Mouse (Mus musculus) neural tube, embryonic 13.5 days (tissue): Measurements from ENCODE around the gene Rasl2-9. TPM values are rescaled to one million over a fixed set of nuclear protein-coding genes. Genes with fewer than 3 reads are reported as not detected.

Source experiments
- ATAC-seq: fragments of 200-750 bp; cut with Nextera tagmentation; 2 replicates; pipeline ENCODE4 v1.8.0; 2017; ENCODE audit warnings: low read depth, mild to moderate bottlenecking, moderate TSS enrichment, moderate library complexity
- H3K27ac ChIP-seq: fragments of 300-500 bp; sonication (generic); replicated peaks from 2 replicates; pipeline ENCODE4 v1.5.1; 2015; ENCODE audit warnings: moderate library complexity, mild to moderate bottlenecking, inconsistent platforms
- H3K27me3 ChIP-seq: fragments of 300-500 bp; sonication (generic); 2 replicates; pipeline ENCODE4 v1.6.1; 2015; ENCODE audit warnings: mild to moderate bottlenecking, inconsistent platforms
- H3K36me3 ChIP-seq: fragments of 300-500 bp; sonication (generic); 2 replicates; pipeline ENCODE4 v1.6.1; 2015; ENCODE audit warnings: mild to moderate bottlenecking, inconsistent platforms
- H3K4me1 ChIP-seq: fragments of 300-500 bp; sonication (generic); replicated peaks from 2 replicates; pipeline ENCODE4 v1.6.1; 2015; ENCODE audit warnings: inconsistent platforms
- H3K4me2 ChIP-seq: fragments of 300-500 bp; sonication (generic); 2 replicates; pipeline ENCODE4 v1.6.1; 2015; ENCODE audit warnings: inconsistent platforms, mild to moderate bottlenecking, moderate library complexity
- H3K4me3 ChIP-seq: fragments of 300-500 bp; sonication (generic); 2 replicates; pipeline ENCODE4 v1.5.1; 2015; ENCODE audit warnings: mild to moderate bottlenecking, inconsistent platforms
- H3K9ac ChIP-seq: fragments of 300-500 bp; sonication (generic); 2 replicates; pipeline ENCODE4 v1.6.1; 2015; ENCODE audit warnings: moderate library complexity, mild to moderate bottlenecking, inconsistent platforms
- H3K9me3 ChIP-seq: fragments of 300-500 bp; sonication (generic); 2 replicates; pipeline ENCODE4 v1.6.1; 2016; ENCODE audit warnings: inconsistent platforms
- WGBS: fragments of 180-500 bp; shearing (Covaris S2); methylation state at CpG from one replicate; pipeline ENCODE4 v1.1.7; 2015; 5-methylcytosine and 5-hydroxymethylcytosine counted together
- polyA plus RNA-seq: library from polyadenylated mRNA; unstranded; fragments of >200 nt; fragmentation: Nextera tagmentation; extraction: Ambion mirVana; gene quantifications from 2 replicates; pipeline ENCODE4 v1.2.1, GENCODE M21; 2015

Rasl2-9 gene
- polyA plus RNA-seq, 1 experiment from 2014 or later: 0.45 TPM

- no peaks in the 10 kb centered on the region for H3K27me3 ChIP-seq
- no peak overlapping the region for H3K27ac ChIP-seq
- H3K4me3 ChIP-seq: no peak overlapping the region
- no peaks in the 10 kb centered on the region for H3K9me3 ChIP-seq
- no peak overlapping the region for H3K4me2 ChIP-seq
- no peak for ATAC-seq
- WGBS: 88% methylated on average over 6 of the region's 6 CpGs
- H3K4me1 ChIP-seq: 0 out of 2 replicates have a peak, but pooled peaks cover 4% of the 10 kb centered on the region
- no peak overlapping the region for H3K9ac ChIP-seq
- peaks cover 89% of the 10 kb centered on the region for H3K36me3 ChIP-seq
Observed at GRCm38 (mm10) chr7:5092381-5092780, 33.4 kb downstream of the Rasl2-9 start.

GRCm38 (mm10) chr7:5091008-5091728 is 34.6 kb downstream of the Rasl2-9 start:
- 87% methylated on average over 15 of the region's 15 CpGs for WGBS
- Histone ChIP-seq H3K4me3 (no peak overlapping the region), H3K4me2 (no peak overlapping the region), H3K4me1 (0 out of 2 replicates have a peak, but pooled peaks cover 14% of the 10 kb centered on the region), H3K27ac (no peak overlapping the region), H3K27me3 (no peaks in the 10 kb centered on the region), H3K9me3 (no peaks in the 10 kb centered on the region), H3K9ac (no peak overlapping the region), H3K36me3 (peaks cover 80% of the 10 kb centered on the region)
- ATAC-seq: no peak

GRCm38 (mm10) chr7:5089853-5090252 is 35.9 kb downstream of the Rasl2-9 start:
- Histone ChIP-seq H3K27ac (no peak overlapping the region), H3K4me1 (0 out of 2 replicates have a peak, but pooled peaks cover 17% of the 10 kb centered on the region), H3K9me3 (no peaks in the 10 kb centered on the region), H3K36me3 (peaks cover 80% of the 10 kb centered on the region), H3K27me3 (no peaks in the 10 kb centered on the region), H3K4me3 (no peak overlapping the region), H3K4me2 (no peak overlapping the region), H3K9ac (no peak overlapping the region)
- WGBS: 96% methylated on average over 15 of the region's 15 CpGs
- no peak for ATAC-seq

GRCm38 (mm10) chr7:5087886-5088285 is 37.9 kb downstream of the Rasl2-9 start:
- no peak overlapping the region for H3K4me3 ChIP-seq
- H3K27me3 ChIP-seq: no peaks in the 10 kb centered on the region
- H3K36me3 ChIP-seq: peaks cover 76% of the 10 kb centered on the region
- H3K4me1 ChIP-seq: peaks cover 28% of the 10 kb centered on the region; the same call in 1 of the 2 replicates
- ATAC-seq: no peak
- WGBS: 89% methylated on average over 4 of the region's 4 CpGs
- H3K9me3 ChIP-seq: no peaks in the 10 kb centered on the region
- H3K4me2 ChIP-seq: no peak overlapping the region
- no peak overlapping the region for H3K27ac ChIP-seq
- H3K9ac ChIP-seq: no peak overlapping the region

- peaks cover 34% of the 10 kb centered on the region for H3K4me1 ChIP-seq
- peaks cover 67% of the 10 kb centered on the region for H3K36me3 ChIP-seq
Observed at GRCm38 (mm10) chr7:5086921-5087440, 38.8 kb downstream of the Rasl2-9 start.

GRCm38 (mm10) chr7:5085512-5085911 is 40.2 kb downstream of the Rasl2-9 start:
- H3K4me2 ChIP-seq: no peak overlapping the region
- no peak overlapping the region for H3K9ac ChIP-seq
- H3K36me3 ChIP-seq: peaks cover 54% of the 10 kb centered on the region
- no peak overlapping the region for H3K27ac ChIP-seq
- WGBS: 94% methylated on average over 1 of the region's 1 CpGs
- no peaks in the 10 kb centered on the region for H3K9me3 ChIP-seq
- no peak for ATAC-seq
- no peak overlapping the region for H3K4me3 ChIP-seq
- H3K27me3 ChIP-seq: no peaks in the 10 kb centered on the region
- H3K4me1 ChIP-seq: peaks cover 49% of the 10 kb centered on the region

More at GRCm38 (mm10) chr7:5086921-5087440, 38.8 kb downstream of the Rasl2-9 start:
- no peak overlapping the region for H3K4me2 ChIP-seq
- H3K9me3 ChIP-seq: no peaks in the 10 kb centered on the region
- H3K4me3 ChIP-seq: no peak overlapping the region
- H3K27ac ChIP-seq: no peak overlapping the region
- 62% methylated on average over 5 of the region's 5 CpGs for WGBS
- no peak for ATAC-seq
- H3K9ac ChIP-seq: no peak overlapping the region
- no peaks in the 10 kb centered on the region for H3K27me3 ChIP-seq

- no peak overlapping the region for H3K27ac ChIP-seq
- ATAC-seq: no peak
- WGBS: 92% methylated on average over 18 of the region's 18 CpGs
- H3K36me3 ChIP-seq: peaks cover 49% of the 10 kb centered on the region
- no peak overlapping the region for H3K4me3 ChIP-seq
- H3K9ac ChIP-seq: no peak overlapping the region
- peaks cover 54% of the 10 kb centered on the region for H3K4me1 ChIP-seq
- no peaks in the 10 kb centered on the region for H3K27me3 ChIP-seq
- no peaks in the 10 kb centered on the region for H3K9me3 ChIP-seq
- H3K4me2 ChIP-seq: no peak overlapping the region
Observed at GRCm38 (mm10) chr7:5083325-5084105, 42.2 kb downstream of the Rasl2-9 start.

- Histone ChIP-seq H3K36me3 (peaks cover 53% of the 10 kb centered on the region), H3K9ac (peak overlapping the region; percentile 99; the same call in 1 of the 2 replicates), H3K27me3 (no peaks in the 10 kb centered on the region), H3K4me1 (peaks cover 45% of the 10 kb centered on the region), H3K4me3 (peak overlapping the region; percentile 99; the same call in 1 of the 2 replicates), H3K4me2 (peak overlapping the region; percentile 93), H3K27ac (no peak overlapping the region), H3K9me3 (no peaks in the 10 kb centered on the region)
- WGBS: 100% methylated on average over 2 of the region's 2 CpGs
- no peak for ATAC-seq
Observed at GRCm38 (mm10) chr7:5081939-5082338, 43.8 kb downstream of the Rasl2-9 start.

GRCm38 (mm10) chr7:5081241-5081640 is 44.5 kb downstream of the Rasl2-9 start:
- Histone ChIP-seq H3K27ac (no peak overlapping the region), H3K9me3 (no peaks in the 10 kb centered on the region), H3K4me3 (peak overlapping the region; percentile 99), H3K36me3 (peaks cover 57% of the 10 kb centered on the region), H3K9ac (peak overlapping the region; percentile 99), H3K4me1 (peaks cover 41% of the 10 kb centered on the region), H3K27me3 (no peaks in the 10 kb centered on the region), H3K4me2 (peak overlapping the region; percentile 93)
- no peak for ATAC-seq
- WGBS: 81% methylated on average over 6 of the region's 6 CpGs

- Histone ChIP-seq H3K4me3 (peak overlapping the region; percentile 99), H3K27me3 (no peaks in the 10 kb centered on the region), H3K9ac (peak overlapping the region; percentile 99), H3K36me3 (peaks cover 56% of the 10 kb centered on the region), H3K27ac (peak overlapping the region; percentile 93), H3K4me1 (peaks cover 37% of the 10 kb centered on the region), H3K4me2 (peak overlapping the region; percentile 93), H3K9me3 (no peaks in the 10 kb centered on the region)
- no peak for ATAC-seq
- 19% methylated on average over 6 of the region's 6 CpGs for WGBS
Observed at GRCm38 (mm10) chr7:5080815-5081214, 44.9 kb downstream of the Rasl2-9 start.

GRCm38 (mm10) chr7:5080010-5080751 is 45.6 kb downstream of the Rasl2-9 start, which contains the start of gene Epn1:
Epn1 (plus strand) TSS chr7:5080235.
- peak within 1 kb of the TSS; percentile 93 for H3K27ac ChIP-seq
- ATAC-seq: peak; percentile 98
- WGBS: under 1% methylated on average over 79 of the region's 81 CpGs
- H3K4me3 ChIP-seq: peak within 1 kb of the TSS; percentile 99
- no peaks in the 10 kb centered on the region for H3K9me3 ChIP-seq
- H3K9ac ChIP-seq: peak within 1 kb of the TSS; percentile 99
- H3K27me3 ChIP-seq: no peaks in the 10 kb centered on the region
- H3K36me3 ChIP-seq: peaks cover 54% of the 10 kb centered on the region
- H3K4me2 ChIP-seq: peak within 1 kb of the TSS; percentile 93
- H3K4me1 ChIP-seq: peaks cover 37% of the 10 kb centered on the region
